Mouse (Mus musculus) ES-Bruce4 (cell line): ENCODE measurements around the gene Acsbg1.

ENCODE experiments used
- CTCF ChIP-seq: IDR thresholded peaks from one replicate; pipeline ENCODE4 v1.8.1; 2011; ENCODE audit warnings: low read depth, low read length
- POLR2A ChIP-seq: IDR thresholded peaks from one replicate; pipeline ENCODE4 v1.8.1; 2011; ENCODE audit warnings: low read length; ENCODE audit not compliant: insufficient read depth

- TF ChIP-seq POLR2A (no peak), CTCF (no peak)
Observed at GRCm38 (mm10) chr9:54639192-54639591, 22.5 kb downstream of the Acsbg1 start.
